Mouse (Mus musculus) natural killer cell, adult 2 months (primary cell): ENCODE measurements around the gene Fastk.

ENCODE experiments used
- DNase-seq, 2 experiments: peaks; one replicate each; pipeline ENCODE4 v3.0.0; 2022; ENCODE audit warnings: low spot score in 2 of 2

The Fastk gene

DNA sequence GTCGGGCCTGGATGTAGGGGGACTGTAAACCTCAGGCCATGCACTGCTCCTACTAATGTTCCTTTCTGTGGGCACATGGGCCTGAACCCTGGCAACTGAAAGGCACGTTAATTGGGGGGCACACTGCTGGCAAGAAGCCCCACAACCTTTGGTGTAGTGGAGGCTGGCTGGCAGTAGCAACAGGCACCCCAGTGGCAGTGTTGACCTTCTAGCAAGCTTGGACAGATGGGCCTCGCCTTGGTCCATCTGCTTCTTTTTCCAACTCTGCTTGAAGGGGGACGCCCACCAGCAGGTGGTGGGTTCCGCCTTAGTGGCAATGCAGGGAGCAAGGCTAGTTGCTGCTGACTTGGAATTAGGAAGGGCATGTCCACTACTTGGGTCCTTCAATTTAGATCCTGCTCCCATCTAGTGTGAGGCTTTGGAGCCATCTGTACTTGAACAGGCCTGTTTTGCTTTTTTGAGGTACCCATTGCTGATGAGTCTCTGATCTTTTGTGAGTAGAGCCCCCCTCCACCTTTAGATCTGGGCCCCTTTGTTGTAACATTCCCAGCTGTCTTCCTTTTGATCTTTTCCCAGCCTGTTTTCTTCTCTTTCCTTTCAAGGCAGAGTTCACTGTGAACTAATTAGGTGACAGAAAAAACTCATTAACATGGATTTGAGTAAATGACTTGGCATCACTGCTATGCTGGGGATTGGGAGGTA is 8.3 kb upstream of the Fastk start:
- no peak for DNase-seq

DNA sequence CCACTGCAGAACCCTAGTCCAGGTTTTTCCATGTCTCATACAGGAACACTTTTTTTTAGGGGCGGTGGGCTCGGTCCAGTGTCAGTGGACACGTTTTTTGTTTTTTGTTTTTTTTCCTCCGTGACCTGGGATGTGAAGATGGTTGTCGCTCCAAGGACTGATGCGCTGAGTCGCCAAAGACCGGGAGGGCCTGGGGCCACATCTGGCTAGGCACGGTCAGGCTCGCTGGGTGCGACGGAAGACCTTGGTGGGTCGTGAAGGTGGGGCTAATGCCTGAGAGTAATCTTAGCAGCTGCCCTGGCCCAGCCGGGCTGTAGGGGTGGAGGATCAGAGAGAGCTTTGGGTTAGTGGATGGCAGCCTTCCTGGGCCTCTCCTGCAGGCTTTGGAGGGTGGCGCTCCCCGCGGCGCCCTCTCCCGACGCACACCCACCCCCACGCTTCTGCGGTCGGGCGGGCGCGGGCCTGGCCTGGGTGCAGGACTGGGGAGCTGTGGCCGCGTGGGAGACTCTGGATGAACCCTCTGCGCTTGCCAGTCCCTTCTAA is 7.7 kb upstream of the Fastk start:
- peak in 1 of 2 experiments; percentile 11 for DNase-seq

DNA sequence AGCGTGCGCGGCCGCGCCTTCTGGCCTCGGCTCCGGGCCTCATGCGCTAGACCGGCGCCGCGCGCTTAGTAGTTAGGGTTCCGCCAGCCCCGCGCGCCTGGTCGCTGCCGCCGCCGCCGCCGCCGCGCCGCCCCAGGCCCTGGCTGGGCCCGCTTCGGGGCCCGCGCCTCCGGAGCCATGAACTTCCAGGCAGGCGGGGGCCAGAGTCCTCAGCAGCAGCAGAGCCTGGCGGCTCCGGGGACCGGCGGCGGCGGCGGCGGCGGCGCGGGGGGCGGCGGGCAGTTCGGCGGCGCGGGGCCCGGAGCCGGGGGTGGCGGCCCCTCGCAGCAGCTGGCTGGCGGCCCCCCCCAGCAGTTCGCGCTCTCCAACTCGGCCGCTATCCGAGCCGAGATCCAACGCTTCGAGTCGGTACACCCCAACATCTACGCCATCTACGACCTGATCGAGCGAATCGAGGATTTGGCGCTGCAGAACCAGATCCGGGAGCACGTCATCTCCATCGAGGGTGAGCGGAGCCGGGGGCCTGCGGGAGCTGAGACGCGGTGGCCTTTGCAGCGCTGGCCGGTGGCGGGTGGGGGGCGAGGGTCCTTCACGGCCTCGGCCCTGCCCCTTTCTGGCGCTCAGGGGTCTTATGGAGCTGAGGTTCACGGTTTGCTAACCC is 7.1 kb upstream of the Fastk start, which contains the start of gene Agap3:
Gene Agap3, plus strand, starts transcription at position 148 of the 661 bp plus-strand sequence.
- DNase-seq, result no peak

DNA sequence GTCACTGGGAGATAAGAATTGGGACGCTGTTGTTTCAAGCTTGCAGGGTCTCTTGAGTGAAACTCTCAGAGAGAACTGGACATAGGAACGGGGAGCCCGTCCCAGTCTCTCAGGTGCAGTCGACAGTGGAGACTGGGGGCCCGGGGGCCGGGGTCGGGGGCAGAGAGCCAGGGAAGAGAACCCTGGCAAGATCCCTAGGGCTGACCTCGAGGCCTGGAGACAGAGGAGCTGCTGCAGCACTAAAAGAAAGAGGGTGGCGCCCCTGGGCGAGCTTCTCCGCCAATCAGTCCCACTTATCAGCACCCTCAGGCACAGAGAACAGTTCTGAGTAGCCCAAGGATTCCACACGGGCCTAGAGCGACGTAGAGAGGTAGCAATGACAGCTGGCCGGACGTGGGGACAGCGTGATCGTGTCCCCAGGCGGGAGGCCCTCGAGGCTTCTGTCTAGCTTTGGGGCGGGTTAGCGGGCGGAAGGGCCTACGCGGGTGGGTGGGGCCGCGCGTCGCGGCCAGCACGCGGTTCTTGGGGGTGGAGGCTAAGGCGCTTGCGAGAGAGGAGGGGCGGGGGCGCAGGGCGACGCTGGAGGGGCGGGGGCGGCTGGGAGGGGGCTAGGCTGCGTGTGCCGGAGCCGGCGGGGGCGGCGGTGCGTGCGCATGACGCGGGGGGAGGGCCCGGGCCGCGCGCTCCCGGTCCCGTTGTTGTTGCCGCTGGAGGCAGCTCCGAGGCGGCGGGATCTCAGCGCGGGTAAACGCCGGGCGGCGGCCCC is 6.4 kb upstream of the Fastk start:
- DNase-seq, result peak; percentile 68 to 72

DNA sequence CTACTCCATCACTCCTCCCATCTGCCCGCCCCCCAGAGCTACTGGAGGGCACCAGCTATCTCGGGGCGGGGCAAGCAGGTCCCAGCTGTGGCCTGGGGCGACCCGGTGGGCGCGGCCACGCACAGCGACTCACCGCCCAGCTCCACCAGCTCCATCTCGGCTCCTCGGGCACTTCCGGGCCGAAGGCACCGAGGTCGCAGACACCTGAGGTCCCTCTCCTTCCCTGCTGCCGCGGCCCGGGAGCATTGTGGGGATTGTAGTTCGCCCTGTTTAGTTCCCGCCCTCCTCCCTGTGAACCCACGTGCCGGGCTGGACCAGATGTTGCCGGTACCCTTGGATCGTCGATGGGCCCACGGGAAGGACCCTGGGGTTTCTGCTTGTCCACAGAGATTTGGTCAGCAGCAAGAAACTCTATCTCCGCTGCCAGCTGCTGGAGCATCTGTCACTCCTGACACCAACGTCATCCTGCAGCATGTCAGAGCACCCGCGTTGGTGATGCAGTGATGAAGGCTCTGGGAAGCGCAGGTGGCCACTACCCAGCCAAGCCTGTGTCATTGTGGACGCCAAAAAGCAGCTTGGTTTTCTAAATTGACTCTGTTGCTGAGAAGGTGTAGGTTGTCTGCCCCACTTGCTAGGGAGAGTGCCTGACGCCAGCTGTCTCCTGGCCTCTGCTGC is 2.7 kb upstream of the Fastk start, which contains the start of gene Tmub1:
Gene Tmub1, minus strand, starts transcription at position 231 of the 675 bp plus-strand sequence.
- peak; percentile 77 to 84 for DNase-seq

DNA sequence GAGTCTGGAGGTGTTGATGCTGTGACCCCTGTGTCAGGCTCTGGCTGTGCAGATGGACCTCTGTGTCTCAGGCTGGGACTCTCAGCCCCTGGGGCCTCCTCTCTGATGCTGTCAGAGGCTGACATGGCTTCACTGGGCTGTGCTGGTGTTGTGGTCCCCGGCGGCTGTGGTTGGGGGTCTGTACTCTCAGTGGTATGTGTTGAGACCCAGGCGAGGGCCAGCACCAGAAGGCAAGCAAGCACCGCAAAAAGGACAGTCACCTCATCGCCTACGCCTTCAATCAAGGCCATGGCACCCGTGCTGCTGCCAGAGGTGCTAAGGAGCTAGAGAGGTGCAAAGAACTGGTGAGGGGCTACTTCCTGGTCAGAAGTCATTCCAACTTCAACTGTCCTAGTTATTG is 1.5 kb upstream of the Fastk start:
- no peak for DNase-seq

DNA sequence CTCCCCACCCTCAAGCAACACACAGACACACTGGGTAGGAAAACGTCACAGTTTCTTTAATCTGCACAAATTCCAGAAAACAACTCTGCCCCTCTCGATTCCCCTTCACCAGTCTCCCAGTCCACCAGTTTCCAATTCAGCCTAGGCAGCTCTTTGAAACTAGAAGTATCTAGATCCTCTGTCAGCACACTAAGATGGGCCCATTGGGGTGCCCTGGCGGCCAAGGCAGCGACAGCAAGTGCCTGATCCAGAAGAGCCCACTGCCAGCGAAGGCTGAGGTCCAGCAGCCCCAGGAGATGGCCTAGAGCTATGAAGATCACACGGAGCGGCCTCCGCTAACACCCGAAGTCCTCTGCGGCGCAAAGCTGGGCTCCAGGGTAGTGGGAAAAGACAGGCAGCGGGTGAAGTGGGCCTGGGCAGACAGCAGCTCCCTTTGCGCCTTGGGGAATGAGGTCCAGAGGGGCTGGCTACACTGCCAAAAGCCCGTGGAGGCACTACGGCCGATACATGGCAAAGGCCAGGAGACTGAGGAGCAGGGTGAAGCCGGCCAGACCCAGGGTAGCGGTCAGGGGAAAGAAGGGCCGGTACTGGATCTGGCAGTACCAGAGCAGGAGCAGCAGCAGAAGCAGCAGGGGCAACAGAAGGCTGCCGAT is 467 bp upstream of the Fastk start:
- DNase-seq, result no peak

DNA sequence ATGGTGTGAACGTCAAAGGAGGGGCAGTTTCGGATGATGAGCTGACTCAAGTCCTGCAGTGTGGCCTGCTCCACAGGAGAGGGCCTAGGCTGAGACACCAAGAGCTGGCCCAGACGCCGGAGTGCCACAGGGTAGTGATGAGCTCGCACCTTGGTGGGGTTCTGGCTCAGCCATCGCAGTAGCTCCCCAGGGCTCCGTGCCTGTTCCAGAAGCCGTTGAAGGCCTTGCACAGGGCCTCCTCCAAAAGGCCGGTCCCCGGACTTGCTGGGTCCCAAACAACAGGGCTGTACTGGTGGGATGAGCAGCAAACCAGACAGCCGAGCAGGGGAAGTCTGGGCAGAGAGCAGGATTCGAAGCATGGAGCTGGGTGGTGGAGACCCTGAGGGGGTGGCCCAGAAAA is 1.2 kb downstream of the Fastk start:
- DNase-seq, result no peak

DNA sequence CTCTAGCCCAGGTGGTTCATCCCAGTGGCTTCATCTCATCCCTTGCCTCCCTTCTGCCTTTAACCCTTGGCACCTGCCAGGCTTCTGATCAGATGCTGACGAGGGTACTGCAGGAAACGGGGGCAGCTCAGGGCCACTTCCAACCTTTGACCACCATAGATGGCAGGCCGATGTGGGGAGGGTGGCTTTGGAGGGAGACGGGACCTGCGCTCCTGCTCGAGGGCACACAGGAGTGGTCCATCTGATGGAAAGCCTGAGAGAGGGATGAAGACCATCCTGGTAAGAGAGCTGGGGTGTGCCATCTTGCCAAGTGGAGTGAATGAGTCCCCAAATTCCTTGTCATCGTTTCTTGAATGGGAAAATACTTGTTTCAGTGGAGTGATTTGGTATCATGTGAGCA is 1.9 kb downstream of the Fastk start:
- DNase-seq, result no peak

DNA sequence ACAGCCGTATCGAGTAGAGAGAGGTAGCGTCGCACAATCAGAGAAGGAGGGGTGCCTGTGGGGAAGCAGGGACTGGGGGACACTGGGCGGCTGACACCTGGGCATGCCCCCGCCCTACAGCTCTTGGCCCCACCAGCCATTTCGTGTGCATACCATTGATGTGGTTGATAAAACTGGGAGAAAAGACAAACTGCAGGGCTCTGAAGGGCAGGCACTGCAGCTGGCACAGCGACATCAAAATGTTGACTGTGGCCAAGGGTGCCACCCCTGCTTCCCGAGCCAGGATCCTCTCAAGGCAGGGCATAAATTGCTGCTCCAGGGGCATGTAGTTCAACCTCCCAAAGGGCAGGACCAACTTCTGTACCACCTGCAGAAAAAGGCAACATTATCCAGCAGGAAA is 3.1 kb downstream of the Fastk start:
- no peak for DNase-seq

DNA sequence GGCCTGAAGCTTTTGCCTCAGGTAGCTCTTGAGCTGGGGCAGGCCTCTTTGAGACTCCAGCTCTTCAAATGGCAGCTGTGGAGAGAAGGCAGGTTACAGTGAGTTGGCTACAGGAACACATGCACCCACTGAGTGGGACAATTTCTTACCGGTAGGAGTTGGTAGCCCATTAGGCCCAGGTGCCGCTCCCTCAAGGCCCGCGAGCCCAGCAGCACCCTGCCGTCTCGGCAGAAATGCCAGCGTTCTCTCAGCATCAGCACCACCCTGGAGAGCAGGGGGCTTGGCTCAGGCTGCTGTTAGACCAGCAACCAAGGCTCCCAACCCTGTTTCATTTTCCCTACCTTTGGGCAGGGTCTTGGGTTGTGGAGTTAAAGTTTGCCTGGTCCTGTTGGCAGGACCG is 3.9 kb downstream of the Fastk start:
- no peak for DNase-seq

DNA sequence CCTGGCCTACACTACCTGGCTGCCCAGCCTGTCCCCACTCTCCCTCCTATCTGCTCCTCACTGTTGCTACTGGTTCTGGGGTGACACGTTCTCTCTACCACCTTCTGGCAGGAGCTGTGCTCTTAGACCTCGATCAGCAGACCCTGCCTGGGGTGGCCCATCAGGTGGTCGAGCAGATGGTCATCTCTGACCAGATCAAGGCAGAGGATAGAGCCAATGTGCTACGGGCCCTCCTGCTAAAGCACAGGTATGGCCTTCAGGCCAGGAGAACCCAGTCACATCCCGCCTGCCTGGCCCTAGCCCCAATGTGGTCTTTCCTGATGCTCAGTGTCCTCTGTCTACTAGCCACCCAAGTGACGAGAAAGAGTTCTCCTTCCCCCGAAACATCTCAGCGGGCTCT is 11.1 kb downstream of the Fastk start:
- no peak for DNase-seq

DNA sequence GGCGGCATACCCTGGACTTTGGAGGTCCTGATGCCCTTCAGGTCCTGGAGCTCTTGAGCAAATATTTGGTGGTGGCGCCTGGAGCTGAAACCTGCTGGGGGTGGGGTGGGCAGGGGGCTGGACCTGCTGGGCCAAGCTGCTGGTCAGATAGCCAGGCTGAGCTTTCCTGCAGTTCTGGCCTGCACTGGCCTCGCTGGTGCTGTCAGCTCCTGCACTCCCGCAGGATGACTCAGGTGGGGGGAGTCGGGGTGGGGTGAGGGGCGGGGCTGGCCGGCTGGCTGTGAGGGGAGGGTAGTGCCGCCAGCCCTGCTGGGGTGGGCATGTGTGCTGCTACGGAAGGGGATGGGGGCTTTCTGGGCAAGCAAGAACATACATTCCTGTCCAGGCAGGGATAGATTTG is 16.5 kb downstream of the Fastk start:
- no peak for DNase-seq

DNA sequence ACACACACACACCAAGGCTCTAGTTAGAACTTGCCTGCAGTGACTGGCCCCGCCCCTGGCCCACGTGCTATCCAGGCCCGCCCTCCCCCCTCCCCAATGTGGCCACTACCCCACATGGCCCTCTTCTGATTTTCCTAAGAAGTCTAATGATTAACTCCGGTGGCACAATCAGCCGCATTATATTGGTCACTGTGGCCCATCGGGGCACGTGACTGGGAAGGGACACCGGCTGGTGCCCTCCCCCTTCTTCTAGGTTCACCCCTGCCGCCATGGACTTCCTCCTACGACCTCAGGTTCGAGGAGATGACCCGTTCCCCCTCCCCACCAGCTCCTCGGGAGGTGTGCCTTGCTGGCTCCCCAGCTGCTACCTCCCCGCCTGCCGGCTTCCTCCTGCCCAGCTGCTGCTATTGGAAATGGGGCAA is 17.1 kb downstream of the Fastk start:
- no peak for DNase-seq

DNA sequence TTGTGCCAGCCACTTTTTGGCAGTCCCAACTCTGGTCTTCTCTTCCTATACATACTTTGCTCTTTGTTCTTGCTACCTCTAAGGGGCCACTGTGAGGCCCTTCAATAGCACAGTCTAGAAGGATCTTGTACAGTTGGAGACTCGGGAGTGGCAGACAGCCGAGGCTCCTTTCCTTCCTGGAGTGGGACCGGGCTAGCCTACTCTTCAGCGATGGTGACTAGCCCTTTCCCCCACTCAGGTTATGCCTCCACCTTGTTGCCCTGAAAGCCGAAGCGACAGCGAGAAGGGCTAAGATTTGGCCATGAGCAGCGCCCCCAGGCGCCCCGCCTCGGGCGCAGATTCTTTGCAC is 17.8 kb downstream of the Fastk start:
- DNase-seq, result no peak

DNA sequence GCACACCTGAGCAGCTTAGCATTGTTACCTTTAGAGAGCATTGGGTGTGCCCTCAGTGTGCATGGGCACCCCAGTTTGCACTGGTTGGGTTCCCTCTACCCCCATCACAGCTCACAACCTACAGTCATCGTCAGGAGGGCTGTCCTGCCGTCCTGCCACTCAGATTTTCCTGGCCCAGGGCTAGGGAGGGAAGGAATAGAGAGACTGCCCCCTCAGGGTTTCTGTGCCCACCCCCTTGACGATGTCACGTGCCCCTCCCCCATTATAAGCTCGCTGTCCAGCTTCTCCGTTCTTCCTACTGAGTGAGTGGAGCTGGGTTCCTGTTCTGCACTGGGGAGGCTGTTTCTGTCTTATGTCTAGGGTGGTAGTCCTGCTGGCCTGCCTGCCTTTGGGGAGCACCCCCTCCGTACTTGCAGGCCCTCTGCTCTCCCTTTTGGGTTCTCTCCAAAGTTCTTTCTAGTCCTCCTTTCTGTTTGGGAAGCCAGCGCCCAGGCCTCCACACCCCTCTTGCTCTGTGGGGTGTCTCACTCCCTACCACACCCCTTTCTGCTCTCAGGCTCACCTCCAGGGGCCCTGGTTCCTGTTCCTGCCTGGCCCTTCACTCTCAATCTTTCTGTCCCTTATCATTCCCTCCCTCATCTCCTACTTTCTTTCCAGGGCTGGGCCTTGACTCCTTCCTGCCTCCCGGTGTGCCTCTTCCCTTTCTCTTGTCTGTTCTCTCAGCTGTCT is 18.4 kb downstream of the Fastk start:
- no peak for DNase-seq

DNA sequence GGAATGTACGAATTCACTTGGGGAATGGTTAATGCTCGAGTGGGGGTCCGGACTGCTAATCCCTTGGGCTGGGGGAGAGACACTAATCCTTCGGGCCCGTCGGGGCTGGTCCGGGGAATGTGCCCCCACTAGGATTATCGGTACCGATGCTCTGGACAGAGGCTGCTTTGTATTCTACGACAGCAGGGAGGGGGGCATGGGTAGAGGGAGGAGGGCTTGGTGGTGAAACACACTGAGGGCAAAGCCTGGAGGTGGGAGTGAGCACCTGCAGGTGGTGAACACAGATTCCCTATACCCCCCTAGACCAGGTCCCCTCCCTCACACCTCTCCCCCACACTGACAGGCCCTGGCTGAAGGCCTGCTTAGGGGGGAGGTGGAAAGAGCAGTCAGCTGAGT is 19.1 kb downstream of the Fastk start:
- DNase-seq, result no peak

DNA sequence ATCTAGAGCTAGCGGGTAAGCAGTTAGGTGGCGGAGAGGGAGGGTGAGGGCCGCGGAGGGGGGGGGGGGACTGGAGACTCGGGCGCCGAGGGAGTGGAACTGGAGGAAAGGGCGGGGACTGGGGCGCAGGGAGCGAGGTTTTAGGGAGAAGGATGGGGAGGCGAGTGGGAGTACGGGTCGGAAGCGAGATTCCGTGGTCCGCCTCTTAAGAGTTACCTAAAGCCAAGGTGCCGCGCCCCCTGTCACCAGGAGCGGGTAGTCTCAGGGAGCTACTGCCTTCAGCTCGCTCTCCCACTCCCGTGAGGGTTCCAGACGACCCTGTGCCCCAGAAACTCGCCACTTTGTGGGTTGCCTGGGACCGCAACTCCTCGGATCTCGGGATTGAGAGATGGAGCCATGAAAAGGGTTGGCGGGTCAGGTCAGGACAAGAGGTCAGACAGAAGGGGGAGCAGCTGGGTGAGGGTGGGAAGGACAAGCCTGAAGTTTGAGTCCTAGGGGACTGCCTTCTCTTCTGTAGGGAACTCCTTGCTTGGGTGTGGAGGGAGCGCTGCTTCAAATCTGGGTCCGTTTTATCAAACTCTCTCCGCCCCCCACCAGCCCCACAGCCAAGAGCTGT is 19.6 kb downstream of the Fastk start:
- DNase-seq, result no peak

DNA sequence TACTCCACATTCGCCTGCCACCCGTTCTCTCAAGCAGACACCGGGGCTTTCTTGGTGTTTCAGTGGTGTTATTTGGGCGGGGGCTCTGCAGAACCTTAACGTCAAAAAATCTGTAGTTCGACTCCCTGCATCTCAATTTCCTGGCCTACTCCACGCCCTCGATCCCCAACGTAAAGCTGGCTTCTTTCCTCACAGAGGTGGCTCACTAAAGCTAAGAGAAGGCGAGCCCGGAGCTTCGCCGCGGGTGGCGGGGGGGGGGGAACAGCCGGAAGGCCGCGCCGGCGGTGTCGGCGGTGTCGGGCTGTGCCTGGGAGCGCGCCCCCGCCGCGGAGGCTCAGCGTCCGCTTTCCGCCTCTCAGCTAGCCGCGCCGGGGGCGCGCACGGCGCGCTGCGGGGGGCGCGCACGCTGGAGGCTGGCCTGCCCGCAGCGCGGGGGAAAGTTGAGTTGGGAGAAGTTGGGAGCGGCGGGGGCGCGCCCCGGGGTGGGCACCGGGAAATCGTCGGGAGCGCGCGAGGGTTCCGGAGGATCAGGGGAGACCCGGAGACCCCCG is 20.2 kb downstream of the Fastk start:
- peak; percentile 61 to 77 for DNase-seq
